Comparison of ENCODE assay signal across 20 mouse cellular contexts in genomic region chr16:87944318-87944717, GRCm38 (mm10).
DNase-seq lines count a peak whose midpoint lies in the region; ATAC-seq and TF ChIP-seq lines count a peak whose summit lies in the region.
"Had no signal": no experiment of that assay in that cellular context is flagged by ENCODE, and none has a peak within 500 bp of the region (broad histone marks: within the 10 kb centered on the region; RNA-seq: fewer than 3 reads in every experiment).

No protein-coding gene starts in this region.

- ATAC-seq in liver, embryonic 11.5 days (replicated peaks; ENCODE audit: low FRiP score) = peak; percentile 73
- peak; percentile 91 for ATAC-seq in liver, embryonic 13.5 days (ENCODE audit: low read depth)
- peak; percentile 89 for ATAC-seq in liver, embryonic 14.5 days (ENCODE audit: insufficient read depth)
- ATAC-seq in liver, embryonic 16.5 days (ENCODE audit: low read depth) = peak; percentile 84
- ATAC-seq in stomach, postnatal 0 days (ENCODE audit: low FRiP score, low TSS enrichment) = no peak
- ATAC-seq: forebrain, embryonic 14.5 days; forebrain, embryonic 16.5 days had no signal

- no peak for TF ChIP-seq CTCF in liver, embryonic 14.5 days (IDR thresholded peaks at IDR 0.05; ENCODE audit: low read depth)
- no peak for TF ChIP-seq CTCF in stomach, postnatal 0 days (IDR thresholded peaks at IDR 0.05; ENCODE audit: low read depth)

- no peaks in the 10 kb centered on the region for H3K9me3 ChIP-seq in liver, embryonic 11.5 days (ENCODE audit: control insufficient read depth, low read length)
- H3K9me3 ChIP-seq in liver, embryonic 13.5 days (replicated peaks) = no peaks in the 10 kb centered on the region
- H3K9me3 ChIP-seq in liver, embryonic 14.5 days (ENCODE audit: control insufficient read depth, low read length) = no peaks in the 10 kb centered on the region
- no peaks in the 10 kb centered on the region for H3K9me3 ChIP-seq in liver, embryonic 16.5 days (replicated peaks; ENCODE audit: control insufficient read depth, low read length)
- no peaks in the 10 kb centered on the region for H3K9me3 ChIP-seq in stomach, postnatal 0 days (ENCODE audit: control insufficient read depth, low read length)
- H3K9me3 ChIP-seq: embryonic facial prominence, embryonic 10.5 days; embryonic facial prominence, embryonic 12.5 days; forebrain, embryonic 12.5 days had no signal

- no peak for DNase-seq in liver, embryonic 11.5 days (ENCODE audit: low spot score)
- DNase-seq in liver = no peak
- DNase-seq in liver, embryonic 13.5 days = no peak
- DNase-seq in liver, embryonic 14.5 days (ENCODE audit: low read depth in 3 of 3, low spot score in 3 of 3) = peak in 1 of 3 experiments; percentile 4
- no peak for DNase-seq in adrenal gland, adult (ENCODE audit: inconsistent age in 2 of 2, low spot score in 1 of 2)
- no peak for DNase-seq in stomach, postnatal 0 days (ENCODE audit: low spot score)
- DNase-seq: adrenal gland, adult 8-10 months; adrenal gland, postnatal 14 days; adrenal gland, postnatal 36 days; cerebellum, adult 11-12 months; cerebellum, adult 2 months; cerebellum, adult 9-10 months; cerebellum, postnatal 10 days; cerebellum, postnatal 25 days had no signal

- H3K9ac ChIP-seq in liver, embryonic 11.5 days (ENCODE audit: low read depth, low read length) = no peak overlapping the region
- no peak overlapping the region for H3K9ac ChIP-seq in liver, embryonic 13.5 days
- H3K9ac ChIP-seq in liver, embryonic 14.5 days (replicated peaks) = no peak overlapping the region
- H3K9ac ChIP-seq in liver, embryonic 16.5 days (ENCODE audit: low read depth, low read length) = no peak overlapping the region
- H3K9ac ChIP-seq in stomach, postnatal 0 days (ENCODE audit: low read length) = no peak overlapping the region
- H3K9ac ChIP-seq: embryonic facial prominence, embryonic 12.5 days; forebrain, embryonic 12.5 days had no signal

- no peak overlapping the region for H3K4me2 ChIP-seq in liver, embryonic 11.5 days
- no peak overlapping the region for H3K4me2 ChIP-seq in liver, embryonic 13.5 days
- no peak overlapping the region for H3K4me2 ChIP-seq in liver, embryonic 14.5 days (ENCODE audit: low read depth)
- no peak overlapping the region for H3K4me2 ChIP-seq in liver, embryonic 16.5 days (ENCODE audit: low read depth, low read length)
- H3K4me2 ChIP-seq in stomach, postnatal 0 days (replicated peaks; ENCODE audit: low read depth) = no peak overlapping the region
- H3K4me2 ChIP-seq: embryonic facial prominence, embryonic 12.5 days; forebrain, embryonic 12.5 days had no signal

- 70% methylated on average over 1 of the region's 1 CpGs for WGBS in liver, embryonic 11.5 days
- WGBS in liver, embryonic 13.5 days (ENCODE audit: insufficient replicate concordance) = 27% methylated on average over 1 of the region's 1 CpGs
- 27% methylated on average over 1 of the region's 1 CpGs for WGBS in liver, embryonic 14.5 days (ENCODE audit: insufficient replicate concordance)
- 38% methylated on average over 1 of the region's 1 CpGs for WGBS in liver, embryonic 16.5 days (ENCODE audit: insufficient replicate concordance)
- WGBS in stomach, postnatal 0 days = 83% methylated on average over 1 of the region's 1 CpGs

- peak; percentile 76 for TF ChIP-seq EP300 in liver, embryonic 14.5 days (IDR thresholded peaks at IDR 0.05; ENCODE audit: low read depth)
- TF ChIP-seq EP300 in stomach, postnatal 0 days (optimal IDR thresholded peaks at IDR 0.05) = no peak

- no peak overlapping the region for H3K27ac ChIP-seq in liver, embryonic 11.5 days (ENCODE audit: low read depth, low read length)
- H3K27ac ChIP-seq in liver, embryonic 13.5 days = no peak overlapping the region
- H3K27ac ChIP-seq in liver, embryonic 14.5 days = no peak overlapping the region
- no peak overlapping the region for H3K27ac ChIP-seq in liver, embryonic 16.5 days (ENCODE audit: low read length)
- no peak overlapping the region for H3K27ac ChIP-seq in stomach, postnatal 0 days (replicated peaks)
- H3K27ac ChIP-seq: embryonic facial prominence, embryonic 10.5 days; embryonic facial prominence, embryonic 12.5 days; forebrain, embryonic 12.5 days had no signal

- H3K4me3 ChIP-seq in liver, embryonic 11.5 days (ENCODE audit: low read depth, low read length) = no peak overlapping the region
- H3K4me3 ChIP-seq in liver, embryonic 13.5 days (replicated peaks) = no peak overlapping the region
- H3K4me3 ChIP-seq in liver, embryonic 14.5 days (ENCODE audit: insufficient read depth in 1 of 2, low read depth in 2 of 2, low read length in 2 of 2) = no peak overlapping the region
- no peak overlapping the region for H3K4me3 ChIP-seq in liver, embryonic 16.5 days (ENCODE audit: low read depth, low read length)
- H3K4me3 ChIP-seq in stomach, postnatal 0 days (ENCODE audit: low read depth, low read length) = no peak overlapping the region
- H3K4me3 ChIP-seq: embryonic facial prominence, embryonic 10.5 days; embryonic facial prominence, embryonic 12.5 days; forebrain, embryonic 12.5 days had no signal

- H3K36me3 ChIP-seq in liver, embryonic 11.5 days (ENCODE audit: control insufficient read depth, insufficient read depth, low read length) = no peaks in the 10 kb centered on the region
- H3K36me3 ChIP-seq in liver, embryonic 13.5 days = no peaks in the 10 kb centered on the region
- no peaks in the 10 kb centered on the region for H3K36me3 ChIP-seq in liver, embryonic 14.5 days (replicated peaks; ENCODE audit: control insufficient read depth, insufficient read depth, low read depth)
- no peaks in the 10 kb centered on the region for H3K36me3 ChIP-seq in liver, embryonic 16.5 days (ENCODE audit: control insufficient read depth, insufficient read depth)
- H3K36me3 ChIP-seq in stomach, postnatal 0 days (ENCODE audit: control insufficient read depth, insufficient read depth, low read length) = no peaks in the 10 kb centered on the region
- H3K36me3 ChIP-seq: embryonic facial prominence, embryonic 10.5 days; embryonic facial prominence, embryonic 12.5 days; forebrain, embryonic 12.5 days had no signal

- H3K4me1 ChIP-seq in liver, embryonic 11.5 days (replicated peaks; ENCODE audit: control insufficient read depth, insufficient read depth, low read length) = no peaks in the 10 kb centered on the region
- H3K4me1 ChIP-seq in liver, embryonic 13.5 days (replicated peaks) = peaks cover 10% of the 10 kb centered on the region; the same call in 1 of the 2 replicates
- H3K4me1 ChIP-seq in liver, embryonic 14.5 days (replicated peaks; ENCODE audit: control insufficient read depth in 2 of 2, insufficient read depth in 2 of 2, low read length in 1 of 2) = peaks cover 0 to 2% of the 10 kb centered on the region in 2 experiments; a peak in 2 of 4 replicates
- H3K4me1 ChIP-seq in liver, embryonic 16.5 days (ENCODE audit: control insufficient read depth, low read depth, low read length) = no peaks in the 10 kb centered on the region
- no peaks in the 10 kb centered on the region for H3K4me1 ChIP-seq in stomach, postnatal 0 days (replicated peaks; ENCODE audit: control insufficient read depth, insufficient read depth)
- H3K4me1 ChIP-seq: embryonic facial prominence, embryonic 10.5 days; embryonic facial prominence, embryonic 12.5 days; forebrain, embryonic 12.5 days had no signal

- H3K27me3 ChIP-seq in liver, embryonic 11.5 days (replicated peaks; ENCODE audit: control insufficient read depth, insufficient read depth, low read length) = no peaks in the 10 kb centered on the region
- H3K27me3 ChIP-seq in liver, embryonic 13.5 days = no peaks in the 10 kb centered on the region
- no peaks in the 10 kb centered on the region for H3K27me3 ChIP-seq in liver, embryonic 14.5 days (ENCODE audit: control insufficient read depth, insufficient read depth, low read length)
- H3K27me3 ChIP-seq in liver, embryonic 16.5 days (ENCODE audit: control insufficient read depth, insufficient read depth, low read depth, low read length) = no peaks in the 10 kb centered on the region
- no peaks in the 10 kb centered on the region for H3K27me3 ChIP-seq in stomach, postnatal 0 days (ENCODE audit: control insufficient read depth, insufficient read depth, low read length)
- H3K27me3 ChIP-seq: embryonic facial prominence, embryonic 12.5 days; forebrain, embryonic 12.5 days had no signal
